Mouse (Mus musculus) kidney, adult 11 months (tissue): ENCODE data around the gene Pgm2.
A peak's percentile ranks its signal among the peaks of the same experiment; 100 is the strongest.

Source experiments
- DNase-seq: peaks from one replicate; pipeline ENCODE4 v3.0.0; 2022

Gene Pgm2

DNA sequence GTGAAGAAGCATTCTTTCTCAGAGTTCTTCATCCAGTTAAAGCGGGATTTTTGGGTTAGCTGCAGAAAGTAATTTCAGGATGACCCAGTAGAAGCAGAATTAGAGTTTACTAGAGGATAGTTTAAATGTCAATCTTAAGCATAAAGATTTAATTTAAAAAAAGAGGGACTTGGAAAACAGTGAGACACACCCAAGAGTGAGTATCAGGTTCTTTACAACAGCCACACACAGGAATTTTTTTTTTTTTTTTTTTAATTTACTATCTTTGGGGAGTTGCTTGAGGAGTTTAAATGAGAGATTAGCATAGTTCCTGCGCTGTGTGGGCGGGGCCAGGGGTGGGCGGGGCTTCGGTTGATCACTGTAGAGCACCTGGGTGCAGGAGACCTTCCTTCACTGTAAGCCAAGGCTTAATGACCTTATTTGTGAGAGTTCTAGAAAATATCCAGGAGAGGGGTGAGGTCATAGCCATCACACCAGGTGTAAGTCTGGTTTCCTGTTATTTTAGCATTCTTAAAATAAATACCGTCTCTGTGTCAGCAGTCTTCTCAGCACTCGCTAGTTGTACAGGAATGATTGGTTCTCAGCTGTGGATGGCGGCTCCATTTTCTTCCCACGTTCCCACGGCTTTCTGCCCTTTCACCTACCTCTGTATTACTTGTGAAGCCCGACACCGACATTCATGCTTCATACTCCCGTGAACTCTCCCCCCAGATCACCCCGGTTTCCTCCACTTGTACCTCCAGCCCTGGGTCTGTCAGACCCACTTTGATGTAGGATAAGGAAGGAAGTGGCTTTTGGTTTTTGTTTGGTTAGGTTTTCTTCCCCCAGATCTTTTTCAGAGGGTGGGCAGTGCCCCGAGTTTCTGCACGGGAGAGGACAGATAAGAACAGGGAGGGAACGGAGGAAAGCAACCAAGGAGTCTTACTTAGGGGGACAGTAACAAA is 56.7 kb downstream of the Pgm2 start:
- no peak for DNase-seq

DNA sequence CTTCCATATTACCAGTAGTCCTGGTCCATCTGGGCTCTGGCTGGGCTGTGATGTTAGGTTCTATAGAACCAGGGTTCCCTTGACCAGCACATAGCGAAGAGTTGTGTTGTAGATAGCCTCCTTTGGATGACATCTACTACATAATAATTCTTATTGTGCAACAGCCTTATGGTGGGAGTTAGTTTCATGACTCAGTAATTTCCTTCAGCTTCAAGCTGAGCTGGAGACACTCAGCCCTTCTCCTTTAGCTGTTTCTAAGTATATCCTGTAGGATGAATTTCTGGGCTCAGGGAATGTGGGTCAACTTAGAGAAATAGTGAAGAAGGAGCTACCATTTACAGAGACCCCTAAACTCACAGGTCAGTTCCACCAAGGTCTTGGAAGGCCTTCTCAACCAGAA is 60.6 kb downstream of the Pgm2 start:
- DNase-seq = no peak

DNA sequence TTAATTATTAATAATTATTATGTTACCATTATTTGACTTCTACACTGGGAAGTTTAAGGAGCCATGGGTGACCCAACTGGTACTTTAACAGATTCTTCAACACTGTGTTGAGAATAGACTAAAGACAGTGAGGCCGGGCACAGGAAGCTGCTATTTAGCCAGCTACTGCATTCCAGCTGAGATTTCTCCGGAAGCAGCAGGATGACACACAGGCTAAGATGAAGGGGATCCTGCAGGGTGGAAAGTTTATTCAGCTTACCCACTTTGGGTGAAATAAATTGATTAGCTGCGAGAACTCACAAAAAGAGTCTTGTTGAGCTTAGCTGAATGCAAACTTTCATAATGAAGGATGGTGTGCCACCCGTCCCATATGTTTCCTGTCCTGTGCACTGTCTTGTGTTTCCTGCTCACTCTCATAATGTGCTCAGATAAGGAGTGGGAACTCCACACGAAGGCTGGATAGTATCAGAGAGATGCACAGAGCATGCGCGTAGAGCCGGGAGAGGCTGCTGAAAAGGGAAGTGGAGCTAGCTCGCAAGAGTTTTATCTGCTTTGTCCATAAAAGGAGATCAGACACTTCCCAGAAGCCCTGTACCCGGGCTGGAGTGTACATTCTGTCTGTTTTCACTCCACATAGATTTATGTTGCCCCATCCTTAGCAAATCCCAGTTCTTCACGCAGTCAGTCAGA is 63.3 kb downstream of the Pgm2 start, which contains the start of gene Tbc1d1:
Gene Tbc1d1 (plus strand): TSS at position 445 of the 690 bp plus-strand sequence.
- DNase-seq = peak; percentile 47

DNA sequence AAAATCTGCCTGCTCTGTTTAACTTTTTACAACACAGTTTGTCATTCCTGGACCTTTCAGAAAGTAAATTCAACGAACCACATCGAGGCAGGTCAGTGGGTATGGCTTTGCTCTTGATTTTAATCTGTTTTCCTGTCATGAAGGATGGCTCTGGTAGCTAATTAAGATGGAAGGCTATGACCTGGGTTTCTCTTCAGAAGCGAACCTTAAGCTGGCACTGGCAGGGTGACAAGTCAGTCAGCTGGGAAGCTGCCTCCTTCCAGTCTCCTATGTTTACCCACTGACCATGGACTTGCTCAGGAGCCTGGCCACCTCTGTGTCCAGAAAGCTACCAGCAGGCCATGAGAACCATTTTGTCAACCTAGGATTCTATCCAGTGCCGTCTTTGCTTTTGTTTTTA is 63.8 kb downstream of the Pgm2 start:
- DNase-seq = peak; percentile 41

DNA sequence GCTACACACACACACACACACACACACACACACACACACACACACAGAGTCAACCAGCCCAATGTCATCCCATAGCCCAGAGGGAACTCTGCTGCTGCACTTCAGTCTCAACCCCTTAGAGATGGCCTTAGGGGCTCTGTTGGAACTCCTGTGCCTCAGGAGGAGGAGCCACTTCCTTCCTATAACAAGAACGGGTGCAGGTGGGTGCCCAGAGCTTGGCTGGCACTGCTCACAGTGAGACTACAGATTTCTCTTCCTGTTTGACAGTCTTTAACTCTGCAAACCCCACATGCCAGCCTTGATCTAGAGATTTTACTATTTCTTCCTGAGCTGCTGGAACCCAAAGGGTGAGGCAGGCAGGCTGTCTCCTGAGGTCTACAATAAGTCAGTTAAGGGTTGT is 65.2 kb downstream of the Pgm2 start:
- no peak for DNase-seq

DNA sequence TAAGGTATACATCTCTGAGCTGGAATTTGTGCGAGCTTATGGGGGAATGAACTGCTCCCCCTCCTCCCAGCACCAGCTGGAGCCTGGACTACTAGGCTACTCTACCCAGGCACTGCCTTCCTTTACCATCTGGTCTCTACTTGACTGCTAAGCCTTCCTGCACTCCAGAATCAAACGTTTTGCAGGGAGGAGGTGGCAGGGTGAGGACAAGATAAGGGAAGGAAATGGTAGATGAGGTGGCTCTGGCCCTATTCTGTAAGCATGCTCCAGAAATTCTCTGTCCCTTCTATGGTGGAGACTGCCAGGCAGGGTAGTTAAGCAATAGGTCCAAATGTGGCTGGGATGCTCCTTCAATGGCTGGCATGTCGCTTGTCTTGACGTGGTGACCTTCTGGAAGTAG is 65.8 kb downstream of the Pgm2 start:
- DNase-seq = no peak

DNA sequence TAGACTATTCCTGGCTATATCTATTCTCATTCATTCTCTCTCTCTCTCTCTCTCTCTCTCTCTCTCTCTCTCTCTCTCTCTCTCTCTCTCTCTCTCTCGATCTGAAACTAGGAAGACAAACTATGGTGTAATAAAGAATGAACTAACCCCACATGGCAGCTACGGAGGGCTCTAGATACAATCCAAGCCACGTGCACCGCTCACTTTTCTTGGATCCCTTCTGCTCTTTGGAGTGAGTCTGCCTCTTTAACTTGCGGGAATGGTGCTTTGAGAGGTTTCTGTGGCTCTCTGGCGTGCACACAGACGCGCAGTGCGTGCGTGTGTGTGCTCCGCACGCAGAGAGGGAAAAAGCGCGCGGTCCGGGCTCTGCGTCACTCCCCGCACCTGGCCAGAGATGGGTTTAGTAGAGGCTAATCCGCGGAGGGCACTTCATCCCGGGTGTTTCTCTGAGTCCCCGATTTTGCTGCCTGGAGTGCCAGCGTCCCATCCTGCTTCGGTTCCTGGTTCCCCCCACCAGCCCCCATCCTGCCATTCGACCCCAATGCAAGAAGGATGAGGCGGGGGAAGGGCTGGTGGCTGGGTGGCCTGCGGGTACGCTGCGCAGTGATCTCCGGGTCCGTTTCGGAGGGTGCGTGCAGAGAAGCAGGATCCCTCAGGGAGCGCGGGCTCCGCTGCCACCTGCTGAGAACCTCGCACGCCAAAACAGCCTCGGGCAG is 66.5 kb downstream of the Pgm2 start:
- no peak for DNase-seq

DNA sequence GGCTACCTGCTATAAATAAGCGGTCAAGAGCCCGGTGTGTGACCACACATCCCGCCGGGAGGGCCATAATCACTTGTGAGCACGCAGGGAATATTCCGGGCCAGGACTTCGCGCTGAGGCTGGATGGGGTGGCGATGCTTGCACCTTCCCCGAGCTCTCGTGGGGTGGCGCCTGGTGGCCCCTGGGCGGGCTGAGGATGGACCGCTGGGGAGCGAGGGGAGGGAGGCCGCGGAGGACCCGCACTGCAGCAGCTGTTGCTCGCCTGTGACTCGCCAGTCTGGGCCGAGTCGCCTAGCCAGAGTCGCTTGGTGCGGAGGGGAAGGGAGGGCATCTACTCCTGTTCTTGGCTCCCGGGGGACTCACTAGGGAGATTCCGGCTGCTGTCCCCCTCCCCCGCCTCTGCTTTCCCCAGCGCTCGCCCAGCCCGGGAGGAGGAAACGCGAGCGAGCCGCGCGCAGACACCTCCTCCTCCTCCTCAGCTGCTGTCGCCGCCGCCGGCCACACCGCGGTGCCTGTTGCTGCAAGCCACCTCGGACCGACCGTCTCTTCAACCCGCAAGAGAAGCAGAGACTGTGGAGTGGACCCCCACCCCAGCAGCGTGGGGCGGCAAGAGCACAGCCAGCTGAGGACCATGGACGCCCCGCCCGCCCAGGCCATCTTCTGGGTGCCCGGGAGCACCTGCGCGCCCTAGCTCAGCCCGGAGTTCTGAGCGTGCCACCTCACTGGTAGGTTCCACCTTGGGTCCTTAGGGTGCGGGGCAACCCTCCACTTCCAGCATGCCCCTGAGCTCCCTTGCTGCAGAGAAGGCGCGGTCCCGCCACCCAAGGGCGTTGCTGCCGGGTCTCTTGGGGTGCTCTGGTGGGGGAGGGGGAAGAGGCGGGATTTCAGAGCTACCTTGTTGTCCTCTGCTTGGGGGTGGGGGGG is 67.3 kb downstream of the Pgm2 start:
- DNase-seq = peak; percentile 49

DNA sequence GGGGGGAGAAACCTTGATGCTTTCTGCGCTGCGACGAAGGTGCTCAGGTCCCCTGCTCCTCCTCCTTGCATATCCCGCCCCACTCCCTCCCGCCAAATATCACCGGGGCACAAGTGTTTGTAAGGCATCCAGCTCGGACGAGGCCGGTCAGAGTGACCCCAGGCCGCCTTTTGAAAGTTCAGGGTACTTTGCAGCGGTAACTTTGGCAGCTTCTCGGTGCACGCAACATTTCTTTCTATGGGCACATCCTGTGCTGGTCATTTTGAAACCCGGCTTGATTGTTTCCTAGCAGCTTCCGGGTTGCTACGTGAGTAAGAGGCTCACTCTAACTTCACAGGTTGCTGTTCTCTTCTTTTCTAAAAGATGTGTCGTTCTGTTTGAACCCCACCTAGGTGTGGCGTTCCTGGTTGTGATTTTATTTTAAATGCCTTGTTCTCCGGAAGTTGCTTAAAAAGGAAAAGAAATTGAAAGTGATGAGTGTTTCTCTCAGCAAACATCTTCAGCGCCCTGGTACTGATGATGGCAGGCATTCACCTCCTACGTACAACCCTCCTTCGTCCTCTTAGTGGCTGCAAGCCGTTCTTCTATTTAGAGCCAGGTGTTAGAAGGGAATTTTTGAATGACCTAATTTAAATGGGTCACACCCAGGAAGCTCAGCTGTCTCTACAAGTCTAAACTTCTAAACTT is 68.1 kb downstream of the Pgm2 start:
- DNase-seq = no peak

DNA sequence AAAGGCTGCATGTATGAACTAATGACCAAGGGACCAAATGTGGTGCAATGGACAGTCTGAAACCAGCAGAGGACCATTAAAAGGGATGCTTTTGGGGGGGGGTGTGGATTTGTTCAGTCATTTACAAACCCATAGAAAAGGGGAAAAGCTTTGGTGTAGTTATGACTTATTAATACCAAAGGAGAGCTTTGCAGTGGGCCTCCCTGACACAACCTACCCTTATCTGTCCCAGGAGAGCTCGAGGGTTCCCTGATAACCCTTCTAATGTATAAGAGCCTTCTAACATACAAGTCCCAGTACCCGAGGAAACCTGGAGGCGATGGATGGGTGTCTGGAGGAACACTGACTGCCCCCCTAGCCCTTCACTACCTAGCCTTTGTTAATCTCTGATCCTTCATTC is 69.2 kb downstream of the Pgm2 start:
- DNase-seq = no peak

DNA sequence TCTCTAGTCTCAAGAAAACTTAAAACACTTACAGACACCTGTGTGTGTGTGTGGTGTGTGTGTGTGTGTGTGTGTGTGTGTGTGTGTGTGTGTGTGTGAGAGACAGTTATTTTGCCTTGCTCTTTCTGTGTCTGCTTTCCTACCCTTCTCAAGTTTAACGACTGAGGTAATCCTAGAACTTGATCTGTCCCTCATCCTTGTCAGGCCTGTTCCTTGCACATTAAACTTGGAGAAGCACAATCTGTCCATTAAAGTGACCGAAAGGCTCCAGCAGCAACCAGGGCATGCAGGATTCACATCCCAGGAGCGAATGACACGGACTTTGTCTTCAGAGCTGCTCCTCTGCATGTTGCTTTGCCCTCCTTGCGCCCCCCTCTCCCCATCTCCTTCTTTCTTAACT is 69.8 kb downstream of the Pgm2 start:
- no peak for DNase-seq

DNA sequence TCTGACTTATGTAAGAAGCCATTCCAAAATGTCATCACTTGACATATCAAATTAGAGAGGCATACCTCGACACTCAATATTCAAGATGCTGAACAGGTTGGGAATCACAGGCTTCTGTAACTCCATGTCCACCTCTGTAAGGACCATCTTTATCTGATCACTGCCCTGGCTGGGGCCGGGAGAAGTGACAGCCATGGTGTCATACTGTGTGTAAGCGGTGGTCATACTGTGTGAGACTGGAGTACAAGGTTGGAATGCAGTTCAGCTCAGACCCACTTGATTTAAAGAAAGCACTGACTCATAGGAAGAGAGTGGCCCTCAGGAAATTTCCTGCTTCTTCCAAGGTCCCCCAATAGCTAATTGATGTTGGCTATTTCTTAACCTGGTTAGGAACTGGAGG is 71.7 kb downstream of the Pgm2 start:
- no peak for DNase-seq

DNA sequence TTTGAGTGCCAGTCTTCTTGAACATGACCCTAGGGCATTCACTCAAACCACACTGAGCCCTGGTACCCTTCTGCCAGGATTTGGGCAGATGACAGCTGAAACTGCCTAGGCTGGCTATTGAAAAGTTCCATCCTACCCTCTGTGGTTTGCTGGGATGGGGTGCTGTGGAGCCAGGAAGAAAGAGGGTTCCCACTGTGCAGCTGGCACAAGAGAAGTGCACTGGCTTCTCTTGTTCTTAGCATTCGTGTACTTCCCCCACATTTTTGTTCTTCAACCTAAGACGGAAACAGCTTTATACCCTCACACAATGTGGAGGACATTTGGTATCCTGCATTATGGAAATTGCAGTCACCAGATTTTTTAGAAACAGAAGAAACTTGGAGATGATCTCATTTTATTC is 73.1 kb downstream of the Pgm2 start:
- DNase-seq = no peak

DNA sequence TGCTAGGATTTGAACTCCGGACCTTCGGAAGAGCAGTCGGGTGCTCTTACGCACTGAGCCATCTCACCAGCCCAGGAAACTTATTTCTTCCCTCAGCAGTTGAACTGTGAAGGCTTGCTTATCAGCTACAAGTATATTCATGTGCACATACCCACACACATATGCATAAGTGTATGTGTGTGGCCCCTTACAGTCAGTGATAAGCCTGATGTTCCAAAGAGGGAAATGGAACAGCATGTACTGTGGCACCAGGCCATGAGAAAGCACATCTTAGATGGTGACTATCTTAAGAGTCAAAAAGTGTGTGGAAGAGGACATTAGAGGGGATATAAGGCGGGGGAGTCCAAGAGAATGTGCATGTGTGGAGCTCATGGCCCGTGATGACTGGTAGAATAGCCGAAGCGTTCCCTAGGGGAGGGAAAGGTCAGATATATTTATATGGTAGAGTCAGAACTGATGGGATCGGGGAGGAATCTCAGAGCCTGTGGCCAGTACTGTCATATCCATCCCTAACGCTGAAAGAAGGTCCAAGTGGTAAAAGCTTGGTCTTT is 76.3 kb downstream of the Pgm2 start:
- DNase-seq = no peak

DNA sequence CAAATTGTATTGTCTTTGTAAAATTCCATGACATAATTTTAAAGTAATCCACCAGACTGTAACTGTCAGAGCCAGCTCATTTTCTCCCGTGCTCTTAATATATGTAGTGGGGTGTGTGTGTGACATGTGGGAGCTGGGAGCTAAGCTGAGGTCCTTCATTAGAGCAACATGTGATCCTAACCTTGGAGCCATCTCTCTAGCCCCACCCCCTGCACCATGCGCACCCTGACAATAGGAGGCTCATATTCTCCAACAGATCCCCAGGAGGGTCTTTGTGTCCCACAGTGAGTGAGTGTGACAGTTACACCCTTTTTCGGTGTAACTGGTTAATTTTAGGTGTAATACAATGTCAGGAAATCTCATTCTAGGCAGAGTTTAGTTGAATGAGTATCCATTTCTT is 80.1 kb downstream of the Pgm2 start:
- DNase-seq = no peak

DNA sequence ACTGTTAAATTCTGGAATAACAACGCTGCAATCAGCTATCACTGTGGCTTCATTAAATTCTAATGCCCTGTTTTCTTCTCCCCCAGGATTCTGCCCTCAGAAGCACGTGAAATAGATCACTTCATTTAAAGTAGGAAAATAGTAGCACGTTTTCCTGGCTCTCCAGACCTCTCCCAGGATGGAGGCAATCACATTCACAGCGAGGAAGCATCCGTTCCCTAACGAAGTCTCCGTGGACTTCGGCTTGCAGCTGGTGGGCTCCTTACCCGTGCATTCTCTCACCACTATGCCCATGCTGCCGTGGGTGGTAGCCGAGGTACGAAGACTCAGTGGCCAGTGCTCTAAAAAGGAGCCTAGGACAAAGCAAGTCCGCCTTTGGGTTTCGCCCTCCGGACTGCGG is 80.6 kb downstream of the Pgm2 start:
- no peak for DNase-seq

DNA sequence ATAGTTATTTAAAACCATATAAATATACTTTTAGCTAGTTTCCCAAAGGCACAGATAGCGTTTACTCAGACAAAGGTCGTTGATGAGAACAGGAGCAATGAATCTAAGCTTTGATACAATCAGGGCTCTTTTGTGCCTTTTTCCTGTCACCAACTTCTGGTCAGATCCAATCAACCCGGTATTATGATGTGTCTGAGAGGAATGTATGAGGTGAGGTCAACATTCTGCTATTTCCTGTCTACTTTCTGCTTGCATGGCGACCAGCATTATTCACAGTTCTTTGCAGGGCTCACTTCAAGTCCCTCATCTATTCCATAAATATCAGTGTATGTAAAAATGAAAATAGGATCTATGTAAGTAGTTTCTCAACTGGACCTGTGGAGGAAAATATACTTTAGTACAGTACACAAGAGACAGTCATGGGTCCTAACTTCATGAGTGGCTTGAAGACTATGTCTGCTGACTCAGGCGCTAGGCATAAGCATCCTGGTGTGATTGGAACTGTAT is 81.7 kb downstream of the Pgm2 start:
- DNase-seq = no peak
